Mouse (Mus musculus) embryonic facial prominence, embryonic 13.5 days (tissue): Measurements from ENCODE around the gene Nrg3. TPM values are rescaled to one million over a fixed set of nuclear protein-coding genes. Genes with fewer than 3 reads are reported as not detected.

ENCODE experiments used
- ATAC-seq: fragments of 200-750 bp; cut with Nextera tagmentation; 2 replicates; pipeline ENCODE4 v1.8.0; 2017; ENCODE audit warnings: low read depth; ENCODE audit not compliant: insufficient number of reproducible peaks, insufficient read depth, low FRiP score, low TSS enrichment
- H3K27ac ChIP-seq: fragments of 300-500 bp; sonication (generic); 2 replicates; pipeline ENCODE4 v1.5.1; 2015; ENCODE audit warnings: moderate library complexity, mild to moderate bottlenecking, inconsistent platforms
- H3K27me3 ChIP-seq: fragments of 300-500 bp; sonication (generic); 2 replicates; pipeline ENCODE4 v1.6.1; 2015; ENCODE audit warnings: mild to moderate bottlenecking, inconsistent platforms
- H3K36me3 ChIP-seq: fragments of 300-500 bp; sonication (generic); 2 replicates; pipeline ENCODE4 v1.6.1; 2015; ENCODE audit warnings: mild to moderate bottlenecking, inconsistent platforms
- H3K4me1 ChIP-seq: fragments of 300-500 bp; sonication (generic); 2 replicates; pipeline ENCODE4 v1.6.1; 2015; ENCODE audit warnings: inconsistent platforms
- H3K4me2 ChIP-seq: fragments of 300-500 bp; sonication (generic); 2 replicates; pipeline ENCODE4 v1.6.1; 2015; ENCODE audit warnings: moderate library complexity, mild to moderate bottlenecking, inconsistent platforms
- H3K4me3 ChIP-seq: fragments of 300-500 bp; sonication (generic); 2 replicates; pipeline ENCODE4 v1.5.1; 2015; ENCODE audit warnings: mild to moderate bottlenecking, inconsistent platforms
- H3K9ac ChIP-seq: fragments of 300-500 bp; sonication (generic); 2 replicates; pipeline ENCODE4 v1.6.1; 2015; ENCODE audit warnings: mild to moderate bottlenecking, inconsistent platforms
- H3K9me3 ChIP-seq: fragments of 300-500 bp; sonication (generic); 2 replicates; pipeline ENCODE4 v1.6.1; 2016; ENCODE audit warnings: inconsistent platforms
- WGBS: fragments of 180-500 bp; shearing (Covaris S2); methylation state at CpG from one replicate; pipeline ENCODE4 v1.1.7; 2015; ENCODE audit warnings: mixed read lengths; 5-methylcytosine and 5-hydroxymethylcytosine counted together
- polyA plus RNA-seq: library from polyadenylated mRNA; unstranded; fragments of >200 nt; fragmentation: Nextera tagmentation; extraction: Ambion mirVana; gene quantifications from 2 replicates; pipeline ENCODE4 v1.2.1, GENCODE M21; 2015

Gene Nrg3
- polyA plus RNA-seq, 1 experiment from 2014 or later: 0.17 TPM

DNA sequence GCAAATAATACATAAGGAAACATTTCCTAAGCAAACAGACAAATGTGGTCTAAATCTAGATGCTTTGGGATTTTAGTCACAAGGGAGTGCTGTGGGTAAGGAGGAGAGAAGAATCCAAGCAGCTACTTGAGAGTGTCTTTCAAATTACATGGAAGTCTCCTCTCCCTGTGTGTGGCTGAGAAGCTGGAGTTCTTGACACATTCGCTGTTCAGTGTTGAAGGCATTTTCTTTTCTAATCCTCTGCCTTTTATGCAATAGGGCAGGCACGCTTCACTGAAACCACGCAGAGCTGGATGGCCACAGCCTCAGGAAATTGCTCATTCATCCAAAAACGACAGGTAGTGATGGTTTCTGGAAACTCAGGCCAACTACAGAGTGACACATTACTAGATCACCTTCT lies 769.0 kb downstream of the Nrg3 start:
- no peaks in the 10 kb centered on the region for H3K9me3 ChIP-seq
- H3K4me1 ChIP-seq: no peaks in the 10 kb centered on the region
- H3K4me3 ChIP-seq: no peak overlapping the region
- no peak overlapping the region for H3K9ac ChIP-seq
- no peak for ATAC-seq
- no peaks in the 10 kb centered on the region for H3K36me3 ChIP-seq
- H3K4me2 ChIP-seq: no peak overlapping the region
- WGBS: 48% methylated on average over 4 of the region's 4 CpGs
- no peak overlapping the region for H3K27ac ChIP-seq
- H3K27me3 ChIP-seq: no peaks in the 10 kb centered on the region

DNA sequence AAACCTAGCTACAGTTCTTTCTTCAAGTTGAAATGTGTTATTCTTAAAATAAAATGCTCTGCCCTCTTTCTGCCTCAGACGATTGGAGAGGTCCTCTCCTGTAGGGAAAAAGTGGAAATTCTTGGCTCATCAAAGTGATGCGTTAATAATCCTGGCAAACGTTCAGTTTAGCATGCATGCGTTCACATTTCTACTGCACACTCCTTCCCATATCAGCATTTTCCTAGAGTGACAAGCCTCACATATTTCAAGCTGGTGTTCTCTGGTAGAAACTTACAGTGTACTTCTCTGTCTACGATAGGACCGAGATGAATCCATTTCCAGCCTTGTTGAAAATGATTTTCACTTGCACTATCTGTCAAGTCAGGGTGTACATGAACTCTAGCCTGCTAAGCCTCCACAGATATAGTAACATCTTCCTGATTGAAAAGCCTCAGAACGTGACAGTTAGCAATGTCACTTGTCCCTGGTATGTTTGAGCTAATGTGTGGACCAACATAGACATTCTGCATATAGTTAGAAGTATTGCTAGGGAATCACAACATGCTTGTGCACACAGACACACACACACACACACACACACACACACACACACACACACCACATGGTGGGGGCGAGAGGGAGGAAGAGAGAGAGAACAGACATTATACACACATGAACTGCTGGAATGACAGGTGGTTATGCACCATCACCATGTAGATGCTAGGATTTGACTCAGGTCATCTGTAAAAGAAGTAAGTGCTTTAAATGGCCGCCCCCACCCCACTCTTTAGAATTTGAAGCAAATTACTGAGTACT lies 770.1 kb downstream of the Nrg3 start:
- 72% methylated on average over 9 of the region's 9 CpGs for WGBS
- Histone ChIP-seq H3K4me1 (no peaks in the 10 kb centered on the region), H3K4me2 (no peak overlapping the region), H3K27me3 (no peaks in the 10 kb centered on the region), H3K9me3 (no peaks in the 10 kb centered on the region), H3K36me3 (no peaks in the 10 kb centered on the region), H3K9ac (no peak overlapping the region), H3K4me3 (no peak overlapping the region), H3K27ac (no peak overlapping the region)
- no peak for ATAC-seq

DNA sequence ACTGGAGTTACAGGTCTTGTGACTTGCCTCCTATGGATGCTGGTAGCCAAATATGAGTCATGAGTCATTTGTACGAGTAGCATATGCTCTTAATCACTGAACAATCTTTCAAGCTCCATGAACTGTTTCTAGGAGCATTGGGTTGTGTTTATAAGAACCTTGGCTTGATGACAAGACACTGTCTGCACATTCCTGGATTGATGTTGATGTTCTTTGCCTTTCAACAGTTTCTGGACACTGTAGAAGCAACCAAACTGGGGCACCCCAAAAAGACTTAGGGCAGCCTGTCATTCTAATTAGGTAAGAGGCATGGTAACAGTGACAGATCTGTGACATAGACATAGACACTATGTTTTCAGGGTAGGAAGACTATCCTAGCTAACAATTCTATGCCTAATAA lies 771.5 kb downstream of the Nrg3 start:
- WGBS: 29% methylated on average over 1 of the region's 1 CpGs
- no peak overlapping the region for H3K4me3 ChIP-seq
- no peaks in the 10 kb centered on the region for H3K9me3 ChIP-seq
- no peaks in the 10 kb centered on the region for H3K36me3 ChIP-seq
- no peaks in the 10 kb centered on the region for H3K4me1 ChIP-seq
- H3K9ac ChIP-seq: no peak overlapping the region
- ATAC-seq: no peak
- no peak overlapping the region for H3K27ac ChIP-seq
- H3K4me2 ChIP-seq: no peak overlapping the region
- no peaks in the 10 kb centered on the region for H3K27me3 ChIP-seq

DNA sequence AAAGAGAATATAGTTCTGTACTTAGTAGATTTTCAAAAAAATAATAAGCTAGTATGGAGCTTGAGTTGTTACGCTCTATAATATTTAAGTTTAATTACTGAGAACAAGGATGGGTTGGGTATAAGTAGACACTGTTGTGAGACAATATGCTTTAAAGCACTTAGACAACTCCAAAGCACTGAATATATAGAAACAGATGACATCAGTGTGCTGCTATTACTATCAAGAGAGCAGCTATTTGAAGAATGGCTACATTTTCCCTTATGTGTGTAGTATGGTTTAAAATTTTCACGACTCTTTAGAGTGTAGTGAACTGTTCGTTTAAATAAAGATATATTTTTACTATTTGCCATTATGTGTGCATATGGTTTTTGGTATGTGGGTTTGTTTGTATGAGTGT lies 771.9 kb downstream of the Nrg3 start:
- WGBS: 87% methylated on average over 3 of the region's 3 CpGs
- H3K4me2 ChIP-seq: no peak overlapping the region
- no peaks in the 10 kb centered on the region for H3K36me3 ChIP-seq
- no peak overlapping the region for H3K27ac ChIP-seq
- no peaks in the 10 kb centered on the region for H3K27me3 ChIP-seq
- no peaks in the 10 kb centered on the region for H3K4me1 ChIP-seq
- no peak for ATAC-seq
- no peak overlapping the region for H3K4me3 ChIP-seq
- H3K9me3 ChIP-seq: no peaks in the 10 kb centered on the region
- H3K9ac ChIP-seq: no peak overlapping the region

DNA sequence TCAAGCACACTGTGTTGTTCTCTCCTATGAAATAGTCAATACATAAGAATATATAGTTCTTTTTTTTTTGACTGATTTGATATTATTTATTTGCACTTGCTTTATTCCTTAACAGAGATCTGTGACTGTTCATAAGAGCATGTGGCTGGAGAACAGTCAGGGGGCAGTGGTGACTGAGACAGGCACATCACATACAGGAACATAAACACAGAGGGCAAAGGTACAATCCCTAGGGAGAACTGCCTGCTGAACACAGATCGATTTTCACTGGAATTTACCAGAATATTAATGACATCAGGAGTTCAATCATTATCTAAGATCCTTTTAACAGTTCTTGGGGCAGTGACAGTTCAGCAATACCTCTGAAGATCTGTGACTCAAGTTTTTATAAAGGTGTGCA lies 812.9 kb downstream of the Nrg3 start:
- no peaks in the 10 kb centered on the region for H3K4me1 ChIP-seq
- ATAC-seq: no peak
- WGBS: 37% methylated on average over 1 of the region's 1 CpGs

DNA sequence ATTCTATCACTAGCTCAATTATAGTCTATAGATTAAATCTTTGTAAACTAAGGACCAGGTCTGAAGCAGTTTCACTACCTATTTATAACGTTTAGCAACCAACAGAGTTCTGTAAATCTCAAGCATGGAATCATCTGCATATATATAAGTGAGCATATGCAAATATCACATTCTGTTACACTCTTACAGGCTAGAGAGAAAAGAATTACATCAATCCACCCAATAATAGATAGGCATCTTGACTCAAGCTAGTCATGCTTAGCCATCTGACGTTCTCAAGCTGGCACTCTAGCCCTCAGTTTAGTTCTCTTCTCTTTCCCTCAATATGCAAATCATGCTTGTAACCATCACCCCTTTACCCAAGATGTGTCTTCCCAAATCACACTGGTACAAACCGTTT lies 835.8 kb downstream of the Nrg3 start:
- Histone ChIP-seq H3K9me3 (no peaks in the 10 kb centered on the region), H3K4me1 (no peaks in the 10 kb centered on the region), H3K27me3 (no peaks in the 10 kb centered on the region), H3K4me3 (no peak overlapping the region), H3K27ac (no peak overlapping the region), H3K36me3 (no peaks in the 10 kb centered on the region), H3K4me2 (no peak overlapping the region), H3K9ac (no peak overlapping the region)
- WGBS: 80% methylated on average over 3 of the region's 3 CpGs
- no peak for ATAC-seq

More for the DNA sequence above, 812.9 kb downstream of the Nrg3 start:
- H3K27ac ChIP-seq: no peak overlapping the region
- H3K9me3 ChIP-seq: no peaks in the 10 kb centered on the region
- H3K9ac ChIP-seq: no peak overlapping the region
- no peak overlapping the region for H3K4me3 ChIP-seq
- H3K36me3 ChIP-seq: no peaks in the 10 kb centered on the region
- no peak overlapping the region for H3K4me2 ChIP-seq
- H3K27me3 ChIP-seq: no peaks in the 10 kb centered on the region

DNA sequence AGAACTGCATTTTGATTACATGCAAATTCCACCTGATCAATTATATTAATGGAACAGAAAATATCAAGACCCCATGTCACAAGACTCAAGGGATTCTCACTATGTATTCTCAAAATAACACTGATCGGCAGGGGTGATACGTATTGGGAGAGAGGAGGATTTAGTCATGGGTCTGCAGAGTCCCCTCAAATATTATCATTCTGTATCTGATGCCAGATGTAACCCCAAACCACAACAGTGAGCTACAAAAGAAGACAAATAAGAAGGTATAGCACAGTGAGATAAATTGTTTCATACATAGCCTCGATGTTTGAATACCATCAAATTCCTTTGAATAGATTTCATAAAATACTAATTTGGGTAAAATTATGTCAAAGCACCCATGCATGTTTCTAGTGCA lies 842.8 kb downstream of the Nrg3 start:
- H3K4me1 ChIP-seq: no peaks in the 10 kb centered on the region
- H3K27me3 ChIP-seq: no peaks in the 10 kb centered on the region
- no peak overlapping the region for H3K4me3 ChIP-seq
- H3K36me3 ChIP-seq: no peaks in the 10 kb centered on the region
- no peak overlapping the region for H3K9ac ChIP-seq
- ATAC-seq: no peak
- H3K27ac ChIP-seq: no peak overlapping the region
- no peak overlapping the region for H3K4me2 ChIP-seq
- no peaks in the 10 kb centered on the region for H3K9me3 ChIP-seq
- 80% methylated on average over 3 of the region's 3 CpGs for WGBS

DNA sequence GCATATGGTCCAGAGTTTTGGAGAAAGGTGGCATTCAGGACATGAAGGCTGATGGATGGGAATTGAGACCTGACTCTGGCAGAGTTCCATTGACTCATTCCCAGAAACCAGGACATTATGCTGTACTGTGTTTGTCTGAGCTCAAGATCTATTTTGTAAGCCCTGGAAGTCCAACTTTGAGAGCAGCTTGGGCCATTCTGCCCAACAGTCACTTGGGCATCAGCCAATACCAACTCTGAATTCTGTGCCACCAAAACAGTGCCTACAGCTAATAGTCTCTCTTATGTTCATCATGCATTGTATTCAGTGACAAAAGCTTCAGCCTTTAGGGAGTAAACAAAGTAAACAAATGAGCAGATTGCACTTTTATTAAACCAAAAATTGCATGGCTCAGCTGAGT lies 843.2 kb downstream of the Nrg3 start:
- Histone ChIP-seq H3K4me1 (no peaks in the 10 kb centered on the region), H3K27me3 (no peaks in the 10 kb centered on the region), H3K4me3 (no peak overlapping the region), H3K9me3 (no peaks in the 10 kb centered on the region), H3K27ac (no peak overlapping the region), H3K36me3 (no peaks in the 10 kb centered on the region), H3K9ac (no peak overlapping the region), H3K4me2 (no peak overlapping the region)
- no peak for ATAC-seq

DNA sequence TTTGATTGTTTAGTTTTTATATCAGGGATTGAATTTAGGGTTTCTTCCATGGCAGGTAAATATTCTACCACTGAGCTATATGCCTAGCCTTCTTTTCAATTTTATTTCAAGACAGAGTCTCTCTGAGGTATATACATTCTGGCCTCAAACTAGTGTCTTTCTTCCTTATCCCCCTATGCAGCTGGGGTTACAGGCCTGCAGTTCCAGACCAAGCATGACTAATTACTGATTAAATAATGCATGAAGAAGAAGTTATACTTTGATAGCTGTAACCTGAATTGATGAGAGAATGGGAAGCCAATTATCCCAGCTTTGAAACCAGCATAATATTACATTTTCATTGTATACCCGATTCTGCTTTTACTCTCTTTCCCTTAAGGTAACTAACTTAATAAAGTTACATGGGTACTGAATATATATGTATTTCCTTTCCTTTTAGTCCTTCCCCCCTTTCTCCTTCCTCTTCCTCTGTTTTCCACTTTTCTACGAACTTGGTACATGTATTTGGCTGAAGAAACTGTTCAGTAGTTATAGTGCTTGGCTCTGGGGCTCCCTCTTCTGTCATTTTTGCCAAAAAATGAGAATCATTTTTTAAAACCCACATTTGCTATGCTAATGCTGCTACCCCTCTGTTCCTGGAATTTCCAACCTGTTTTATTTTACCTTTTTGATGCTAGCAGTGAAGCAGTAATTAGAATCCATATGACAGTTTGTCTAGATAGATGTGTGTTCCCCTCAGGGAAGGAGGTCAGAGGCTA lies 843.8 kb downstream of the Nrg3 start:
- H3K36me3 ChIP-seq: no peaks in the 10 kb centered on the region
- WGBS: 53% methylated on average over 2 of the region's 2 CpGs
- H3K4me1 ChIP-seq: no peaks in the 10 kb centered on the region

DNA sequence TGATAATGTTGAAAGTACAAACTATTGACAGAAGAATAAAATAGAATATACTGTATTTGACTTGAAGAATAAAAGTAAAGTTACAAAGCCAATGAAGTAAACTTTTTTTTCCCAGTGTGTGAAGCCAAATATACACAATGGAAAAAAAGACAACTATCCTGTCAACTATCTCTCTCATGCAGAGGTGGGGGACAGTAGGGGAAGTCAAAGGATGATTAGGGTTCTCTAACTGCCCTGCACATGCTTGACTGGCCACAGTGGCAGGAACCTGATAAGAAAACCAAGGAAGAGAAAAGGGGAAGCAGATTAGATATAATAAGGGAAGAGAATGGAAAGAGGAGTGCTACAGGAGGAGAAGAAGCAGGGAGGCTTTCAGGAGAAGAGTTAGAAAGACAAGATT lies 855.9 kb downstream of the Nrg3 start:
- no peaks in the 10 kb centered on the region for H3K9me3 ChIP-seq
- ATAC-seq: no peak
- H3K4me3 ChIP-seq: no peak overlapping the region
- no peaks in the 10 kb centered on the region for H3K4me1 ChIP-seq
- no peak overlapping the region for H3K4me2 ChIP-seq
- no peak overlapping the region for H3K27ac ChIP-seq
- H3K36me3 ChIP-seq: no peaks in the 10 kb centered on the region
- no peak overlapping the region for H3K9ac ChIP-seq
- no peaks in the 10 kb centered on the region for H3K27me3 ChIP-seq

More for the DNA sequence above, 843.8 kb downstream of the Nrg3 start:
- no peak overlapping the region for H3K9ac ChIP-seq
- no peak overlapping the region for H3K4me3 ChIP-seq
- H3K27ac ChIP-seq: no peak overlapping the region
- no peaks in the 10 kb centered on the region for H3K27me3 ChIP-seq
- no peaks in the 10 kb centered on the region for H3K9me3 ChIP-seq
- no peak for ATAC-seq
- no peak overlapping the region for H3K4me2 ChIP-seq

DNA sequence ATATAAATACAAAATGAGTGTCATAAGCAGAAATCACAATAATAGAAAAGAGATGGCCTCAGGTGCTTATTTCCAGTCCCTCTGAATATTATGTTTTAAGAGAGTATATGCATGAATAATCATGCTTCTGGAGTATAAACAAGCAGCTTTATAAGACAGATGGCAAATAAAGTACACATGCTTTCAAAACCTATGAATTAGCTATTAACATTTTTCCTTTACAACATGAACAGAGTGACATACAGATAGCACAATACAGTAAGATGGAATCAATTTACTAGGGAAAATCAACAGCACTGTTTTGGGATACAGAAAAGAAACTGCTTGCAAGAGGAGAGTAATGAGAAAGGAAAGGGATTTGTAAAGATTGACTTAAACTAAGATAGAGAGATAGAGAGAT lies 875.2 kb downstream of the Nrg3 start:
- H3K27ac ChIP-seq: no peak overlapping the region

DNA sequence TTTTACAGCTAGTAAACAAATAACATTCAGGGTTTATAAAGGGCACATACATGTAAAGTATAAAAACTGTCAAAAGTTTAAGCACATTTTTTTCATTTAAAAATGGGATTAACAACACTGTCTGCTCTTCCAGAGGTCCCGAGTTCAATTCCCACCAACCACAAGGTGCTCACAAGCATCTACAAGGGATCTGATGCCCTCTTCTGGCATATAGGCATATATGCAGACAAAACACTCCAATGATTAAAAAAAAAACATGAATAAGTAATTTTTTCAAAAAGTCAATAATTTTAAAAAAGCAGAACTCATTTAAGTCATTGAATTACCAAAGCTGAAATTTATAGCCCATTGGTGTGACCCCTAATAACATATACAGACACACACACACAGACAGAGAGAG lies 878.6 kb downstream of the Nrg3 start:
- no peak for ATAC-seq
- Histone ChIP-seq H3K9ac (no peak overlapping the region), H3K27ac (no peak overlapping the region), H3K4me3 (no peak overlapping the region), H3K36me3 (no peaks in the 10 kb centered on the region), H3K9me3 (no peaks in the 10 kb centered on the region), H3K27me3 (no peaks in the 10 kb centered on the region), H3K4me2 (no peak overlapping the region), H3K4me1 (no peaks in the 10 kb centered on the region)
- WGBS: 89% methylated on average over 1 of the region's 1 CpGs

More for the DNA sequence above, 875.2 kb downstream of the Nrg3 start:
- no peak overlapping the region for H3K4me2 ChIP-seq
- no peaks in the 10 kb centered on the region for H3K36me3 ChIP-seq
- H3K27me3 ChIP-seq: no peaks in the 10 kb centered on the region
- no peak overlapping the region for H3K4me3 ChIP-seq
- ATAC-seq: no peak
- no peak overlapping the region for H3K9ac ChIP-seq
- no peaks in the 10 kb centered on the region for H3K4me1 ChIP-seq
- H3K9me3 ChIP-seq: no peaks in the 10 kb centered on the region
